Comparison of ENCODE assay signal across 26 mouse cellular contexts in the genomic region with DNA sequence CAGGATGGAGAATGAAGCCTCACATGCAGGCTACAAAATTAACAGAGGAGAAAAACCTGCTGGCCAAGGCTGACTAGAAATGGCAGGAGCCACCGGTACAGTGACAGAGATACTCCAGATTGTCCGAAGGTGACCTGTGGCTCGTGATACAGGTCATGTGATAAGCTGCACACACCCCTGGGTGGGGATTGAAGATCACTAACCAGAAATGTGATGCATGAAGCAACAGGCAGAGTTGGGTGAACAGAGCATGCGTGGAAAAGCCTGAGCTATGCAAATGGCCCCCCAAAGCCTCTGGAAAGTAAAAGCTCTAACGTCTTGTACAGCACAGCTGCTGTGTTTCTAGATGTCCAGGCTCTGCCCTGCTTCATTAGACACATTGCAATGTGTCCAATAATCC. TPM values are rescaled to one million over a fixed set of nuclear protein-coding genes. Genes with fewer than 3 reads are reported as not detected.
DNase-seq lines count a peak whose midpoint lies in the region; ATAC-seq and TF ChIP-seq lines count a peak whose summit lies in the region.
"Had no signal": no experiment of that assay in that cellular context is flagged by ENCODE, and none has a peak within 500 bp of the region (broad histone marks: within the 10 kb centered on the region; RNA-seq: fewer than 3 reads in every experiment).

No protein-coding gene starts in this region.

- no peak for ATAC-seq in liver, embryonic 12.5 days
- ATAC-seq: forebrain, embryonic 13.5 days; hindbrain, embryonic 16.5 days; intestine, embryonic 16.5 days had no signal

- WGBS in liver, adult 2 months, result 70% methylated on average over 5 of the region's 5 CpGs
- 59% methylated on average over 5 of the region's 5 CpGs for WGBS in liver, embryonic 12.5 days (ENCODE audit: insufficient replicate concordance)

- H3K27ac ChIP-seq in liver, adult 2 months (replicated peaks; ENCODE audit: insufficient read depth, low read depth, low read length), result no peak overlapping the region
- no peak overlapping the region for H3K27ac ChIP-seq in liver, embryonic 12.5 days
- H3K27ac ChIP-seq: embryonic facial prominence, embryonic 12.5 days; forebrain, embryonic 13.5 days; heart, embryonic 15.5 days; layer of hippocampus, adult 2 months; limb, embryonic 13.5 days; liver, embryonic 15.5 days had no signal

- H3K79me2 ChIP-seq in liver, adult 2 months (ENCODE audit: control insufficient read depth, insufficient read depth, low read length), result no peaks in the 10 kb centered on the region

- no peak overlapping the region for H3K4me3 ChIP-seq in liver, adult 2 months (ENCODE audit: insufficient read depth, low read depth, low read length)
- H3K4me3 ChIP-seq in liver, embryonic 12.5 days, result no peak overlapping the region
- H3K4me3 ChIP-seq: embryonic facial prominence, embryonic 12.5 days; erythroblast, embryonic 14.5 days; forebrain, embryonic 13.5 days; heart, embryonic 15.5 days; layer of hippocampus, adult 2 months; limb, embryonic 13.5 days; liver, embryonic 15.5 days; megakaryocyte, embryonic 14.5 days; myocyte had no signal

- H3K4me1 ChIP-seq in liver, adult 2 months (ENCODE audit: control insufficient read depth, insufficient read depth, low read length), result peaks cover 3% of the 10 kb centered on the region
- H3K4me1 ChIP-seq in liver, embryonic 12.5 days, result peaks cover 17% of the 10 kb centered on the region

- H3K27me3 ChIP-seq in liver, adult 2 months (ENCODE audit: control insufficient read depth, insufficient read depth, low read length), result no peaks in the 10 kb centered on the region
- peaks cover 31% of the 10 kb centered on the region for H3K27me3 ChIP-seq in liver, embryonic 12.5 days (replicated peaks)
- H3K27me3 ChIP-seq: heart, embryonic 15.5 days had no signal

- no peak for TF ChIP-seq POLR2A in liver, adult 2 months (IDR thresholded peaks at IDR 0.05; ENCODE audit: extremely low read depth, insufficient read depth, low read length)

- H3K36me3 ChIP-seq in liver, adult 2 months (ENCODE audit: control insufficient read depth, insufficient read depth, low read length), result no peaks in the 10 kb centered on the region
- no peaks in the 10 kb centered on the region for H3K36me3 ChIP-seq in liver, embryonic 12.5 days
- H3K36me3 ChIP-seq: embryonic facial prominence, embryonic 12.5 days; heart, embryonic 15.5 days; limb, embryonic 13.5 days; liver, embryonic 15.5 days had no signal

- DNase-seq in heart, adult 11 months, result peak; percentile 83
- DNase-seq in heart, adult 8-10 months (ENCODE audit: low spot score), result no peak
- peak; percentile 37 for DNase-seq in liver, adult 2 months (ENCODE audit: extremely low read depth, low read depth, low spot score)
- DNase-seq in urinary bladder, postnatal 14 days (ENCODE audit: low spot score), result peak; percentile 36
- no peak for DNase-seq in urinary bladder, postnatal 10 days (ENCODE audit: low spot score)
- no peak for DNase-seq in adrenal gland, adult 18-20 months (ENCODE audit: low spot score in 2 of 2)
- DNase-seq: adrenal gland, adult 2 months; cerebellum, postnatal 10 days; gastrocnemius, postnatal 10 days; heart, adult 18-20 months; layer of hippocampus, postnatal 36 days; lung, postnatal 10 days; midbrain, embryonic 14.5 days; thymus, postnatal 25 days had no signal

- no peak overlapping the region for H3K9ac ChIP-seq in liver, adult 2 months (ENCODE audit: low read depth, low read length)
- H3K9ac ChIP-seq in liver, embryonic 12.5 days, result no peak overlapping the region
- H3K9ac ChIP-seq: embryonic facial prominence, embryonic 12.5 days; forebrain, embryonic 13.5 days; heart, embryonic 15.5 days; limb, embryonic 13.5 days; liver, embryonic 15.5 days had no signal

- no peaks in the 10 kb centered on the region for H3K9me3 ChIP-seq in liver, embryonic 12.5 days (replicated peaks)
- H3K9me3 ChIP-seq: embryonic facial prominence, embryonic 12.5 days; forebrain, embryonic 13.5 days; heart, embryonic 15.5 days; limb, embryonic 13.5 days; liver, embryonic 15.5 days; megakaryocyte, embryonic 14.5 days had no signal

- no peak for TF ChIP-seq CTCF in liver, adult 2 months (IDR thresholded peaks at IDR 0.05; ENCODE audit: low read depth, low read length)

- no peak overlapping the region for H3K4me2 ChIP-seq in liver, embryonic 12.5 days
- H3K4me2 ChIP-seq: embryonic facial prominence, embryonic 12.5 days; forebrain, embryonic 13.5 days; heart, embryonic 15.5 days; limb, embryonic 13.5 days; liver, embryonic 15.5 days had no signal

RNA-seq across cellular contexts. Expression of a gene that starts 3.9 kb away (rescaled TPM):
- total RNA-seq in heart, adult 8-10 months (2022), result 10 to 100 TPM; 86.1 to 99.8 (median 92.6) TPM
- total RNA-seq in liver, adult 2 months (2014; rRNA removed), result 58.0 and 61.8 TPM in 2 replicates
- 32.4 and 38.4 TPM in 2 replicates for polyA plus RNA-seq in liver, adult 2 months (2012; rRNA removed)
- polyA plus RNA-seq in liver, embryonic 12.5 days (2016; fragmentation: Nextera tagmentation; extraction: Ambion mirVana), result 34.0 and 36.3 TPM in 2 replicates
- total RNA-seq in adrenal gland, adult 18-20 months (2021), result 100 to 1,000 TPM; 152 to 163 TPM

Comparison
In these comparisons a context has a peak if more than half of its experiments do, and no peak if none do; other contexts are left out.
1. DNase-seq: peak in heart, adult 11 months (single experiment), liver, adult 2 months (single experiment) and urinary bladder, postnatal 14 days (single experiment); none in heart, adult 8-10 months (single experiment), urinary bladder, postnatal 10 days (single experiment) and adrenal gland, adult 18-20 months (0 of 2).